Mouse (Mus musculus): ENCODE measurements at regions not wholly inside any gene's neighbourhood (a gene's known extent, or its start where the extent isn't known, plus 50 kb on each side); places are given as distances from the start of the nearest gene placed in this dataset.

DNA sequence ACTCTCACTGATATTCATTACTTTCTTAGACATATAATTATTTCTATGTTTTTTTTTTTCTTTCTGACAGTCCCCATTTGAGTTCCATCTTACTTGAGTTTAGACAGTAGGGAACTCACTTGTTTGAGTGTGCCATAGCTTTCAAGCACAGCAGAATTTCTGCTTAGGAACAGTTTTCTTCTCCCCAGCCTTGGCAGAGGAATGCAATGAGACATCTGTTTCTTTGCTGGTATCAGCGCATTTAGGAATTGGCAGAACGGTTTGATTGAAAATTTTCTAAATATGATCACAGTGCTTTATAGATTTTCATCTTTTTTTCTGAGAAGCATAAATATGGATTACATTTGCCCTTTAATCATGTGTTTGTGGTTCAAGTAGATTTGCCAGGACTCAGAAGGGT is 448.6 kb downstream of the Chl1 start:
- ATAC-seq (ENCODE audit: low FRiP score) (no peak), DNase-seq (ENCODE audit: low spot score, missing footprints) (no peak)
- WGBS, result 93% methylated on average over 2 of the region's 2 CpGs

DNA sequence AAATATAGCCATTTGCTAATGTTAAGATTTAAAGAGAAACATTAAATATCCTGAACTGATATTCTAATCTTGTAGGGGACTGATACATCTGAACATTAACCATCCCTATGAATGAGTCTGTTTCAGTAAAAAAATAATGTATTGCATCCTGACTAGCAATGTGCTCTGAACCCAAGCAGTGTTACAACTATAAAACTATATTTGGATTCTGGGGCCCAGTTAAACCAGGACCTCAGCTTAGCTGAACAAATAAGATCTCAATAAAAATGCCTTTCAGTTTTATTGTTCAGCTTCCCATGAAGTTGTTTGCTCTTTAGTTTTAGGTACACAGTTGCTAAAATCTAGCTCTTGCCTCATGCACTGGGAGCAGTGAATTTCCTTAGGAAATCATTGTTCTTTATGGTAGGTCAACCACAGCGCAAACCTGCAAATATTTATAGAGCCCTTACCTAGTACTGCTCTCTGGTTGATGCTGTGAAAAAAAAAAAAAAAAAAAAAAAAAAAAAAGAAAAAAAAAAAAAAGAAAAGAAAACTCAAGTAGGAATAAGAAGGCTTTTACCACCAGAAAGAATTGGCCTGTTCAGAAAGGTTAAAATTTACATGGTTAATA is 457.5 kb downstream of the Chl1 start:
- H3K9ac ChIP-seq (ENCODE audit: low read length), result no peak overlapping the region

More for the DNA sequence above, 448.6 kb downstream of the Chl1 start:
- Histone ChIP-seq H3K27ac (ENCODE audit: low read depth, low read length) (no peak overlapping the region), H3K4me2 (no peak overlapping the region), H3K36me3 (ENCODE audit: control insufficient read depth, insufficient read depth, low read length) (no peaks in the 10 kb centered on the region), H3K9ac (ENCODE audit: low read length) (no peak overlapping the region), H3K9me3 (ENCODE audit: control insufficient read depth, low read length) (no peaks in the 10 kb centered on the region), H3K4me3 (ENCODE audit: low read depth, low read length) (no peak overlapping the region), H3K4me1 (ENCODE audit: control insufficient read depth, insufficient read depth, low read length) (no peaks in the 10 kb centered on the region), H3K27me3 (ENCODE audit: control insufficient read depth, insufficient read depth, low read length) (no peaks in the 10 kb centered on the region)

DNA sequence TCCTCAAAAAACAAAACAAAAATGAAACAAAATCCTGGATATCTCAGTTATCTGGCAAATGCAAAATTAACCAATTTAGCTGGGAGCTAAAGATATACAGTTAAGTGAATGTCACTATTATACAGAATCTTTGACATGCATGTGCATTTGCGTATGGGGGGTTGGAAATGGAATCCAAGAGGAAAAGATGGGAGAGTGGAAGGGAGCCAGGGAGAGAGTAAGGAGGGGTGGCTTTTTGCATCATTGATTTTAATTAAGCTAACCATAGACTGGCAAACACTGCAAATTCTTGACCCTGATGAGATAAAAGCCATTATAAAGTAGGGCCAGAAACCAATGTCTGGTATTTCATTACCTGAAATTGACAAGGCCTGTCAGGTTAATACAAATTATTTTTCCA is 488.8 kb downstream of the Chl1 start:
- no peak overlapping the region for H3K4me3 ChIP-seq (ENCODE audit: low read depth, low read length)
- ATAC-seq (ENCODE audit: low FRiP score), result no peak
- WGBS, result 78% methylated on average over 1 of the region's 1 CpGs

More for the DNA sequence above, 457.5 kb downstream of the Chl1 start:
- no peak for ATAC-seq (ENCODE audit: low FRiP score)
- H3K9me3 ChIP-seq (ENCODE audit: control insufficient read depth, low read length), result no peaks in the 10 kb centered on the region
- no peaks in the 10 kb centered on the region for H3K4me1 ChIP-seq (ENCODE audit: control insufficient read depth, insufficient read depth, low read length)
- no peaks in the 10 kb centered on the region for H3K36me3 ChIP-seq (ENCODE audit: control insufficient read depth, insufficient read depth, low read length)
- no peak overlapping the region for H3K27ac ChIP-seq (ENCODE audit: low read depth, low read length)
- H3K4me3 ChIP-seq (ENCODE audit: low read depth, low read length), result no peak overlapping the region
- no peaks in the 10 kb centered on the region for H3K27me3 ChIP-seq (ENCODE audit: control insufficient read depth, insufficient read depth, low read length)
- H3K4me2 ChIP-seq, result no peak overlapping the region
- 97% methylated on average over 1 of the region's 1 CpGs for WGBS
- no peak for DNase-seq (ENCODE audit: low spot score, missing footprints)

DNA sequence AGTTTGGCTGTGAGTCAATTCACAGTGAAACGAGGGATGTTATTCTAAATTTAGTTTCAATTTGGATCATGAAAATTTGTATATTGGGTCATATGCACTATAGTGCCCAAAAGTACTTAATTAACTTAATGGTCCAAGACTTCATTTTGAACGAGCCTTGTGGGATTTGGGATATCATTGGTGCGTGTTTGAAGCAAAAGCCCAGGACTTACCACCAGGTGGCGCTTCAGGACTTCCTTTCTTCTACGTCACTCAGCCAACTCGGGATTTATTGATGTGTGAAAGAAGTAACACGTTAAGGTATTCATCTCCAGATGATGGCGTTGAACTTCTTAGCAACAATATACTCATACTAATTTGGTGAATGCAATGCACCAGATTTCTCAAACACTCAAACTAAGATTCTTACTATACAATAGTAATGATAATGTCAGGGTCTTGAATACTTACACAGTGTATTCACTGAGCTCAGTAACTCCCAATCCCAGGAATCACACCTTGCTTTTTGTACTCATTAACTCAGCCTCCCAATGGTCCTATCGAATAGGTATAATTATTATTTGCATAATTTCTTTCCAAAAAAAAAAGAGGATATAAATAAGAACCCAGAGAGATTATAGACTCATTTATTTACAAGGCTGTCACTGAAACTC is 464.0 kb upstream of the Cntn6 start:
- 9% methylated on average over 9 of the region's 9 CpGs for WGBS
- H3K9ac ChIP-seq (ENCODE audit: low read length), result no peak overlapping the region
- no peaks in the 10 kb centered on the region for H3K36me3 ChIP-seq (ENCODE audit: control insufficient read depth, insufficient read depth, low read length)
- no peak overlapping the region for H3K4me3 ChIP-seq (ENCODE audit: low read depth, low read length)
- DNase-seq (ENCODE audit: low spot score, missing footprints), result peak; percentile 98
- ATAC-seq (ENCODE audit: low FRiP score), result peak; percentile 84
- no peaks in the 10 kb centered on the region for H3K4me1 ChIP-seq (ENCODE audit: control insufficient read depth, insufficient read depth, low read length)
- no peak overlapping the region for H3K27ac ChIP-seq (ENCODE audit: low read depth, low read length)
- no peaks in the 10 kb centered on the region for H3K9me3 ChIP-seq (ENCODE audit: control insufficient read depth, low read length)
- no peak overlapping the region for H3K4me2 ChIP-seq
- no peaks in the 10 kb centered on the region for H3K27me3 ChIP-seq (ENCODE audit: control insufficient read depth, insufficient read depth, low read length)

More for the DNA sequence above, 488.8 kb downstream of the Chl1 start:
- no peaks in the 10 kb centered on the region for H3K9me3 ChIP-seq (ENCODE audit: control insufficient read depth, low read length)
- H3K9ac ChIP-seq (ENCODE audit: low read length), result no peak overlapping the region
- no peak overlapping the region for H3K27ac ChIP-seq (ENCODE audit: low read depth, low read length)
- H3K27me3 ChIP-seq (ENCODE audit: control insufficient read depth, insufficient read depth, low read length), result no peaks in the 10 kb centered on the region
- H3K4me1 ChIP-seq (ENCODE audit: control insufficient read depth, insufficient read depth, low read length), result no peaks in the 10 kb centered on the region
- no peak for DNase-seq (ENCODE audit: low spot score, missing footprints)
- no peak overlapping the region for H3K4me2 ChIP-seq
- H3K36me3 ChIP-seq (ENCODE audit: control insufficient read depth, insufficient read depth, low read length), result no peaks in the 10 kb centered on the region

DNA sequence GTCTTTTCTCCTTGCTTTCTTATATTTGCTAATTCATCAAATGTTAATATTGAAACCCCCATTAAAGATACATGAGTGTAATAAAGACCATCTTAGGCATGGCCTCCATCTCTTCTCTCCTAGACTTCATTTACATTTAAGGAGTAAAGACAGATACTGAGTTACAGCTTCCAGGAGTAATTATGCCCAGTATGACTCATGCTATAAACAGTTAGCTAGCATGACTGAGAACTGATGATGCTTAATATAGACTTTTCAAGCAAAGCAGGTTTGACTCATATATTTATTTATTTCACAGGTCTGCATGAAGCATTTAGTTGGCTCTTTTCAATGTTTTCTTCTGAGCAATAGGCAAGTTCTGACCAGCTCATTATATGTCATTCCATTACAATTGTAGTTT is 453.7 kb upstream of the Cntn6 start:
- no peaks in the 10 kb centered on the region for H3K9me3 ChIP-seq (ENCODE audit: control insufficient read depth, low read length)
- H3K4me1 ChIP-seq (ENCODE audit: control insufficient read depth, insufficient read depth, low read length), result no peaks in the 10 kb centered on the region
- H3K27me3 ChIP-seq (ENCODE audit: control insufficient read depth, insufficient read depth, low read length), result no peaks in the 10 kb centered on the region
- ATAC-seq (ENCODE audit: low FRiP score), result no peak
- no peak overlapping the region for H3K4me3 ChIP-seq (ENCODE audit: low read depth, low read length)
- no peak overlapping the region for H3K9ac ChIP-seq (ENCODE audit: low read length)
- H3K27ac ChIP-seq (ENCODE audit: low read depth, low read length), result no peak overlapping the region
- DNase-seq (ENCODE audit: low spot score, missing footprints), result peak; percentile 57
- H3K36me3 ChIP-seq (ENCODE audit: control insufficient read depth, insufficient read depth, low read length), result no peaks in the 10 kb centered on the region
- H3K4me2 ChIP-seq, result no peak overlapping the region

DNA sequence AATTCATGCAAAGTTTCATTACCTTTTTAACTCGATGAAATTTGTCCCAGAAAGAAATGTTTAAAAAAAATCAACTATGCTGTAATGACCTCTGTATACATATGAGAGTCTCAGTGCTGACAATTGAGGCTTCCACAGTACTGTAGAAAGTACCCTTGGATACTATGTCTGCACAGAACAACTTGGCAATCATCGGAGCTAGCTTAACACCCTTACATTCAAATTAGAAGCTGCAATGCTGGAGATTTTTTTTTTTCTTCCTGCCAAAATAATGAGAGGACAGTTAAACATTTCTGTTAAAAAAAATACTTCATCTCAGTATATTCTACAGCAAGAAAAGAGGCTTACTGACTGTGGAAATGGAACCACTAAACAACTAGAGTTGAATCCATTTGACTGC is 452.1 kb upstream of the Cntn6 start:
- WGBS, result 94% methylated on average over 2 of the region's 2 CpGs
- H3K27ac ChIP-seq (ENCODE audit: low read depth, low read length), result no peak overlapping the region
- H3K9me3 ChIP-seq (ENCODE audit: control insufficient read depth, low read length), result no peaks in the 10 kb centered on the region
- no peak overlapping the region for H3K4me2 ChIP-seq
- H3K36me3 ChIP-seq (ENCODE audit: control insufficient read depth, insufficient read depth, low read length), result no peaks in the 10 kb centered on the region
- no peak overlapping the region for H3K9ac ChIP-seq (ENCODE audit: low read length)
- H3K27me3 ChIP-seq (ENCODE audit: control insufficient read depth, insufficient read depth, low read length), result no peaks in the 10 kb centered on the region
- H3K4me1 ChIP-seq (ENCODE audit: control insufficient read depth, insufficient read depth, low read length), result no peaks in the 10 kb centered on the region
- ATAC-seq (ENCODE audit: low FRiP score) (no peak), DNase-seq (ENCODE audit: low spot score, missing footprints) (peak; percentile 17)
- H3K4me3 ChIP-seq (ENCODE audit: low read depth, low read length), result no peak overlapping the region

DNA sequence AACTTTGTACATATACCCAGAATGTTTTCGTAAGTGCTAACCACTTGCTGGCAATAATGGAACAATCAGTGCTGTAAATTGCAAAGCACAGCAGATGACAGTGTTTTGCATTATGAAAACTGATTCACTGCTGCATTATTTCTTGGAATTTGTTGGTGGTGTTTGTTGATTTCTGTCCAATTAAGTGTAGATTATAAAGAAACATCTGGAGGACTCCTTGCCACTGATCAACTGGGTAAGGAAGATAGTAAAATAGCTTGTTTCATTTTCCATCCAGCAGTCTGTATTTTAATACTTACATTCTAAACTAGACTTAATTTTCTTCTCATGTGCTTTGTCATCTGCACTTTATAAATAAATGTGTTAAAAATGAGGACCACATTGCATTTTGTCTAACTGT is 436.6 kb upstream of the Cntn6 start:
- H3K27me3 ChIP-seq (ENCODE audit: control insufficient read depth, insufficient read depth, low read length), result no peaks in the 10 kb centered on the region
- no peaks in the 10 kb centered on the region for H3K4me1 ChIP-seq (ENCODE audit: control insufficient read depth, insufficient read depth, low read length)
- H3K36me3 ChIP-seq (ENCODE audit: control insufficient read depth, insufficient read depth, low read length), result no peaks in the 10 kb centered on the region
- DNase-seq (ENCODE audit: low spot score, missing footprints), result no peak
- no peaks in the 10 kb centered on the region for H3K9me3 ChIP-seq (ENCODE audit: control insufficient read depth, low read length)
- no peak overlapping the region for H3K9ac ChIP-seq (ENCODE audit: low read length)
- no peak overlapping the region for H3K27ac ChIP-seq (ENCODE audit: low read depth, low read length)
- WGBS, result 95% methylated on average over 1 of the region's 1 CpGs
- no peak overlapping the region for H3K4me2 ChIP-seq
- no peak for ATAC-seq (ENCODE audit: low FRiP score)
- H3K4me3 ChIP-seq (ENCODE audit: low read depth, low read length), result no peak overlapping the region

DNA sequence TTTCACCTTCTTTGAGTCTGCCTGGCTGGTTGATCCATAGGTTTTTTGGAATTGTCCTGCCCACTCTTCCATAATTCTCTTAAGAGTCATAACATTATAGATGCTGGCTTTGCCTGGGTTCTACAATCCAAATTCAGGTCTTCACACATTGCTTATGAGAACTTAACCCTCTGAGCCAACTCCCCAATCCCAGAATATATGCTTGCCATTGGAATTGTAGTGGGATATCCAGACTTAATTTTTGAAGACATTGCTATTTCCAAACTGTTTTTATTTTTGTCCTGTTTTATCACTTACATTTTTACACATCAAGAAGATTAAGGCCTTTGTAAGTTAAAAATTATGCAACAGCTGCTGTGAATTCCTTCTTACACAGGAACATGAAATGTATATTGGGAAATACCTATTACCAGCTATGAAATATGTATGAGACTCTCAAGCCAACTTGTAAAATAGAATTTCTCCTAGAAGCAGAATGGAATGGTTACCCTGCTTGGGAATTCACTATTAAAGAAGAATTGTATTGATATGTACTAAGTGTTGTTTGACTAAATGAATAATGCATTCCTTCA is 430.8 kb upstream of the Cntn6 start:
- no peak for ATAC-seq (ENCODE audit: low FRiP score)
- Histone ChIP-seq H3K27me3 (ENCODE audit: control insufficient read depth, insufficient read depth, low read length) (no peaks in the 10 kb centered on the region), H3K9ac (ENCODE audit: low read length) (no peak overlapping the region), H3K27ac (ENCODE audit: low read depth, low read length) (no peak overlapping the region), H3K36me3 (ENCODE audit: control insufficient read depth, insufficient read depth, low read length) (no peaks in the 10 kb centered on the region), H3K9me3 (ENCODE audit: control insufficient read depth, low read length) (no peaks in the 10 kb centered on the region), H3K4me3 (ENCODE audit: low read depth, low read length) (no peak overlapping the region), H3K4me2 (no peak overlapping the region), H3K4me1 (ENCODE audit: control insufficient read depth, insufficient read depth, low read length) (no peaks in the 10 kb centered on the region)
- no peak for DNase-seq (ENCODE audit: low spot score, missing footprints)

DNA sequence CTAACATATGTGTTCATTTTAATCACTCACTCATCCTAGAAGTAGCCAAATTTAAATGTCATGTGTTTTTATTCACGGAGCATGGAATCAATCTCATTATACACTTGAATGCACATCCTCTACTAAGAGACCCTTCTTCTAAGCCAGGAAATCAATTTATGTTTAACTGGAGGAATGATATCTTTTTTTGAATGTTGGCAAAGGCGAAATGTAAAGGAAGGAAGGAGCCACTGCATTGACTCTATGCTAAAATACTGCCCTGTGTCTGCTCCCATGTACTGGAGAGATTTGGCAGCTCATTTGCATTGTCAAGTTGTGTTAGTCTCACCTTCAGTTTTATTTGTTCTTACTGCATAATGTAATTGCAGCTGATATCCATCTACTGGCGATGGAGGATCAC is 412.0 kb upstream of the Cntn6 start:
- WGBS, result 69% methylated on average over 3 of the region's 3 CpGs
- Histone ChIP-seq H3K4me1 (ENCODE audit: control insufficient read depth, insufficient read depth, low read length) (no peaks in the 10 kb centered on the region), H3K9ac (ENCODE audit: low read length) (no peak overlapping the region), H3K9me3 (ENCODE audit: control insufficient read depth, low read length) (no peaks in the 10 kb centered on the region), H3K4me3 (ENCODE audit: low read depth, low read length) (no peak overlapping the region), H3K4me2 (no peak overlapping the region), H3K36me3 (ENCODE audit: control insufficient read depth, insufficient read depth, low read length) (no peaks in the 10 kb centered on the region), H3K27me3 (ENCODE audit: control insufficient read depth, insufficient read depth, low read length) (no peaks in the 10 kb centered on the region), H3K27ac (ENCODE audit: low read depth, low read length) (no peak overlapping the region)
- ATAC-seq (ENCODE audit: low FRiP score) (no peak), DNase-seq (ENCODE audit: low spot score, missing footprints) (no peak)

Measured in midbrain, embryonic 11.5 days (tissue).